Mouse (Mus musculus) T-helper 1 cell (primary cell): ENCODE data around the gene Baz1a.

Experiments used
- in situ Hi-C: fragments of 300-600 bp; cut with MboI, MseI; formaldehyde crosslinking; loops from one replicate; pipeline ENCODE4 v1.15.1; 2025; ENCODE audit warnings: high pct_unique_total_duplicates

The Baz1a gene

GRCm38 (mm10) chr12:55013626-55014398 lies at the start of gene Baz1a:
Gene Baz1a (minus strand): TSS chr12:55014348.
- in situ Hi-C loops, result no loop called here

GRCm38 (mm10) chr12:55062141-55062540 lies 48.0 kb upstream of the Baz1a start:
- in situ Hi-C loops, result loop anchor here (5.0 kb wide), 1 partner anchor 65 kb away; no protein-coding TSS in a partner anchor

GRCm38 (mm10) chr12:55061006-55061405 lies 46.9 kb upstream of the Baz1a start:
- in situ Hi-C loops, result loop anchor here (5.0 kb wide), 1 partner anchor 64 kb away; no protein-coding TSS in a partner anchor

- in situ Hi-C loops, result loop anchor here (5.0 kb wide), 1 partner anchor 63 kb away; no protein-coding TSS in a partner anchor
Observed at GRCm38 (mm10) chr12:55060212-55060898, 46.2 kb upstream of the Baz1a start.

GRCm38 (mm10) chr12:55059812-55060211 lies 45.7 kb upstream of the Baz1a start:
- in situ Hi-C loops, result loop anchor here (5.0 kb wide), 1 partner anchor 63 kb away; no protein-coding TSS in a partner anchor

GRCm38 (mm10) chr12:55058865-55059615 lies 44.9 kb upstream of the Baz1a start:
- in situ Hi-C loops, result no loop called here

- in situ Hi-C loops, result no loop called here
Observed at GRCm38 (mm10) chr12:55056703-55057102, 42.6 kb upstream of the Baz1a start.

GRCm38 (mm10) chr12:55054551-55055241 lies 40.5 kb upstream of the Baz1a start:
- in situ Hi-C loops, result no loop called here

- in situ Hi-C loops, result no loop called here
Observed at GRCm38 (mm10) chr12:55053267-55053666, 39.1 kb upstream of the Baz1a start.

- in situ Hi-C loops, result no loop called here
Observed at GRCm38 (mm10) chr12:55051210-55052173, 37.3 kb upstream of the Baz1a start.

GRCm38 (mm10) chr12:55049731-55050353 lies 35.7 kb upstream of the Baz1a start:
- in situ Hi-C loops, result no loop called here

- in situ Hi-C loops, result no loop called here
Observed at GRCm38 (mm10) chr12:55041011-55041410, 26.9 kb upstream of the Baz1a start.

GRCm38 (mm10) chr12:55027088-55027487 lies 12.9 kb upstream of the Baz1a start:
- in situ Hi-C loops, result no loop called here

DNA sequence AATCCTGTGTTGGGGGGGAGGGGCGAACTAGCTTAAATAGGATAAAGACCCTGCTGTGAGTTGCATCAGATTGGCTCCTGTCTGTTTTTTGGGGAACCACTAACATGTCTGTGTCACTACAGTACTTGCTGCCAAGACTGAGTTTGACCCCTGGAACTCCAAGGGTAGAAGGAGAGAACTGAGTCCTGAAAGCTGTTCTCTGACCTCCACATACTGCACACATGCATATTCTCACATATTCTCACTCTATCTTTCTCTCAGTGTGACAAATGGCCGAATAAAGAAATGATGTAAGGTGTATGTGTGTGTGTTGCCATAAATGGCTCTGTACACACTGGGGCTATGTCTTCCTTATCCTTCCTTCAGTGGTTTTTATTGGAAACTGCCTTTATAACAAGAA lies 9.1 kb upstream of the Baz1a start:
- in situ Hi-C loops, result no loop called here

GRCm38 (mm10) chr12:55019421-55019877 lies 5.3 kb upstream of the Baz1a start:
- in situ Hi-C loops, result no loop called here

DNA sequence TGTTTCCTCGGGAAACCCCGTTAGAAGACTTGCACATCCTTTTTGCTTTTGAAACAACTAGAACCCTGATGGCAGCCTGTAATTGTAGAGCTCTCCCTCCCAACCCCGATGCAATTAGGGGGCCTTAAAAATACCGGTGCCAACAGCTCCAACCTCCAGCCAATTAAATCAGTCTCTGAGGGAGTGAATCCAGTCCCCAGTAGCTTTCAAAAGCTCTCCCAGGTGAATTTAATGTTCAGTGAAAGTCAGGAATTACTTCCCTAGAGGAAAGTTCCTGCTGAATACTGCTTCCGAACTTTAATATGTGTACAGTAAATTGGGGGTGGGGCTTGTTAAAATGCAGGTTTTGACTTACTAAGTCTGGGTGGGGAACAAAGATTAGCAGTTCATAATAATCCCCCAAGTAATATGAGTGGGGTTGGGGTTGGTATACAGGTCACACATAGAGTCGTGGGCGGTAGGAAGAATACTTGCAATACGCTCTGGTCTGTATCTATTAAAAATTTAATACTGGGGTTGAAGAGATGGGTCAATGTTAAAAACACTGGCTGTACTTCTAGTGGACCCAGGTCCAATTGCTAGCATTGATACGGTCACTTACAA lies 3.1 kb upstream of the Baz1a start:
- in situ Hi-C loops, result no loop called here

DNA sequence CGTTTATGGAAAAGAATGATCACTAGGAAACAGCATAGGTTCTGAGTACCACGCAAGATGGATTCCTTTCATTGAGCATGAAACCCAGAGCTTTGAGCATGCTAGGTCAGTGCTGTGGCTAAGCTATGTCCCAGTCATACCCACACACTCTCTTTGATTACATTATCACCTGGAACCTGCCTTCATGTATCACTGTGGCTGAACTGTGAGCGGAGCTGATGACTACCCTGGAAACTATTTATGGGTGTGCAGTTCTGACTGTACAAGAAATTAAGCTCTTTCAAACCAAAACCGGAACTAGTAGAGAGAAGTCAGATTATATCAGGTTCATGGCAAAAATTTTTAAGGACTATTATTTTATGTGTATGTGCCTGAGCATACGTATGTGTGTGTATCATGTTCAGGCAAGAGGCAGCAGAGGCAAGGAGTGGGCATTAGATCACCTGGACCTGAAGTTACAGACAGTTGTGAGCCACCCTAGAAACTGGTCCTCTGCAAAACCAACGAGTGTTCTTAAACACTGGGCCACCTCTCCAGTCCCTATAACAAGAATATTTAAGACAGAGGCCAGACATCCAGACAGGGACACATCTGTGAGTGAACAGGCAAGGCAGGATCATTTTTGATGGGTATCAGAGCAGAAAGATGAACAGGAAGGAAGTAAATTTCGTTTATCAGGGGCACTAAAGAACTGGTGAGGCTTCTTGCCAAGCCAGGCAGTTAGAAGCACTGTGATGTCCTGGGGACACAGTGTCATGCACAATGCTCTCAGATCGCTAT lies 2.4 kb upstream of the Baz1a start:
- in situ Hi-C loops, result no loop called here

- in situ Hi-C loops, result no loop called here
Observed at GRCm38 (mm10) chr12:55015428-55015827, 1.3 kb upstream of the Baz1a start.
